Mouse (Mus musculus): Measurements from ENCODE around the gene Dnlz. TPM values are rescaled to one million over a fixed set of nuclear protein-coding genes. Genes with fewer than 3 reads are reported as not detected.

Gene Dnlz
- polyA plus RNA-seq, 1 experiment = 35.3 TPM

GRCm38 (mm10) chr2:26380131-26380771 lies 28.3 kb upstream of the Dnlz start, which contains the start of gene Snapc4:
Gene Snapc4, minus strand, starts transcription at chr2:26380653.
- peak within 1 kb of the TSS; percentile 99 for H3K4me3 ChIP-seq (replicated peaks)
- H3K9me3 ChIP-seq = no peaks in the 10 kb centered on the region
- H3K4me1 ChIP-seq = peaks cover 26% of the 10 kb centered on the region
- peak; percentile 46; the same call in 1 of the 2 replicates for TF ChIP-seq FLI1 (IDR thresholded peaks at IDR 0.05; ENCODE audit: low read length)
- no peak for TF ChIP-seq GATA1 (IDR thresholded peaks at IDR 0.05; ENCODE audit: borderline replicate concordance, low read length)
- H3K36me3 ChIP-seq (replicated peaks; ENCODE audit: low read length) = peaks cover 76% of the 10 kb centered on the region
- H3K27me3 ChIP-seq (replicated peaks) = no peaks in the 10 kb centered on the region

GRCm38 (mm10) chr2:26372396-26372795 lies 20.5 kb upstream of the Dnlz start:
- H3K4me1 ChIP-seq = peaks cover 15% of the 10 kb centered on the region
- no peaks in the 10 kb centered on the region for H3K9me3 ChIP-seq
- peaks cover 100% of the 10 kb centered on the region for H3K36me3 ChIP-seq (replicated peaks; ENCODE audit: low read length)
- TF ChIP-seq FLI1 (IDR thresholded peaks at IDR 0.05; ENCODE audit: low read length) (no peak), GATA1 (IDR thresholded peaks at IDR 0.05; ENCODE audit: borderline replicate concordance, low read length) (no peak)
- no peaks in the 10 kb centered on the region for H3K27me3 ChIP-seq (replicated peaks)
- H3K4me3 ChIP-seq (replicated peaks) = no peak overlapping the region

GRCm38 (mm10) chr2:26368572-26368971 lies 16.7 kb upstream of the Dnlz start:
- Histone ChIP-seq H3K27me3 (replicated peaks) (no peaks in the 10 kb centered on the region), H3K36me3 (replicated peaks; ENCODE audit: low read length) (peaks cover 100% of the 10 kb centered on the region), H3K4me3 (replicated peaks) (no peak overlapping the region), H3K9me3 (no peaks in the 10 kb centered on the region), H3K4me1 (peaks cover 18% of the 10 kb centered on the region)
- TF ChIP-seq GATA1 (IDR thresholded peaks at IDR 0.05; ENCODE audit: borderline replicate concordance, low read length) = no peak
- TF ChIP-seq FLI1 (IDR thresholded peaks at IDR 0.05; ENCODE audit: low read length) = no peak

GRCm38 (mm10) chr2:26367911-26368310 lies 16.0 kb upstream of the Dnlz start:
- peaks cover 100% of the 10 kb centered on the region for H3K36me3 ChIP-seq (replicated peaks; ENCODE audit: low read length)
- no peak overlapping the region for H3K4me3 ChIP-seq (replicated peaks)
- H3K9me3 ChIP-seq = no peaks in the 10 kb centered on the region
- peaks cover 22% of the 10 kb centered on the region for H3K4me1 ChIP-seq
- no peak for TF ChIP-seq FLI1 (IDR thresholded peaks at IDR 0.05; ENCODE audit: low read length)
- no peak for TF ChIP-seq GATA1 (IDR thresholded peaks at IDR 0.05; ENCODE audit: borderline replicate concordance, low read length)
- no peaks in the 10 kb centered on the region for H3K27me3 ChIP-seq (replicated peaks)

- peaks cover 43% of the 10 kb centered on the region for H3K4me1 ChIP-seq
- H3K36me3 ChIP-seq (replicated peaks; ENCODE audit: low read length) = peaks cover 79% of the 10 kb centered on the region
- H3K4me3 ChIP-seq (replicated peaks) = no peak overlapping the region
- no peaks in the 10 kb centered on the region for H3K27me3 ChIP-seq (replicated peaks)
- no peaks in the 10 kb centered on the region for H3K9me3 ChIP-seq
- TF ChIP-seq FLI1 (IDR thresholded peaks at IDR 0.05; ENCODE audit: low read length) (no peak), GATA1 (IDR thresholded peaks at IDR 0.05; ENCODE audit: borderline replicate concordance, low read length) (no peak)
Observed at GRCm38 (mm10) chr2:26364738-26365465, 13.0 kb upstream of the Dnlz start.

- H3K4me1 ChIP-seq = peaks cover 56% of the 10 kb centered on the region
- H3K9me3 ChIP-seq = no peaks in the 10 kb centered on the region
- TF ChIP-seq GATA1 (IDR thresholded peaks at IDR 0.05; ENCODE audit: borderline replicate concordance, low read length) (no peak), FLI1 (IDR thresholded peaks at IDR 0.05; ENCODE audit: low read length) (no peak)
- H3K27me3 ChIP-seq (replicated peaks) = no peaks in the 10 kb centered on the region
- peaks cover 75% of the 10 kb centered on the region for H3K36me3 ChIP-seq (replicated peaks; ENCODE audit: low read length)
- H3K4me3 ChIP-seq (replicated peaks) = no peak overlapping the region
Observed at GRCm38 (mm10) chr2:26363481-26363880, 11.6 kb upstream of the Dnlz start.

- H3K9me3 ChIP-seq = no peaks in the 10 kb centered on the region
- TF ChIP-seq GATA1 (IDR thresholded peaks at IDR 0.05; ENCODE audit: borderline replicate concordance, low read length) (no peak), FLI1 (IDR thresholded peaks at IDR 0.05; ENCODE audit: low read length) (no peak)
- H3K4me3 ChIP-seq (replicated peaks) = no peak overlapping the region
- H3K36me3 ChIP-seq (replicated peaks; ENCODE audit: low read length) = peaks cover 75% of the 10 kb centered on the region
- peaks cover under 1% of the 10 kb centered on the region for H3K27me3 ChIP-seq (replicated peaks)
- H3K4me1 ChIP-seq = peaks cover 56% of the 10 kb centered on the region
Observed at GRCm38 (mm10) chr2:26362991-26363390, 11.1 kb upstream of the Dnlz start.

GRCm38 (mm10) chr2:26360772-26361171 lies 8.9 kb upstream of the Dnlz start, which contains the start of gene Card9:
Gene Card9, minus strand, starts transcription at chr2:26360918.
- TF ChIP-seq GATA1 (IDR thresholded peaks at IDR 0.05; ENCODE audit: borderline replicate concordance, low read length) = no peak
- no peak for TF ChIP-seq FLI1 (IDR thresholded peaks at IDR 0.05; ENCODE audit: low read length)
- Histone ChIP-seq H3K27me3 (replicated peaks) (peaks cover 5% of the 10 kb centered on the region), H3K9me3 (no peaks in the 10 kb centered on the region), H3K4me1 (peaks cover 72% of the 10 kb centered on the region), H3K36me3 (replicated peaks; ENCODE audit: low read length) (peaks cover 72% of the 10 kb centered on the region), H3K4me3 (replicated peaks) (peak within 1 kb of the TSS; percentile 89)

- Histone ChIP-seq H3K9me3 (no peaks in the 10 kb centered on the region), H3K4me1 (peaks cover 74% of the 10 kb centered on the region), H3K36me3 (replicated peaks; ENCODE audit: low read length) (peaks cover 71% of the 10 kb centered on the region), H3K4me3 (replicated peaks) (peak overlapping the region; percentile 89), H3K27me3 (replicated peaks) (peaks cover 5% of the 10 kb centered on the region)
- TF ChIP-seq FLI1 (IDR thresholded peaks at IDR 0.05; ENCODE audit: low read length) (no peak), GATA1 (IDR thresholded peaks at IDR 0.05; ENCODE audit: borderline replicate concordance, low read length) (no peak)
Observed at GRCm38 (mm10) chr2:26359983-26360382, 8.1 kb upstream of the Dnlz start.
